Mouse (Mus musculus): ENCODE results near the gene Mgrn1. TPM values are rescaled to one million over a fixed set of nuclear protein-coding genes. Genes with fewer than 3 reads are reported as not detected.
A peak's percentile ranks its signal among the peaks of the same experiment; 100 is the strongest.

Gene Mgrn1
- polyA plus RNA-seq, 1 experiment from 2014 or later = 66.2 TPM

DNA sequence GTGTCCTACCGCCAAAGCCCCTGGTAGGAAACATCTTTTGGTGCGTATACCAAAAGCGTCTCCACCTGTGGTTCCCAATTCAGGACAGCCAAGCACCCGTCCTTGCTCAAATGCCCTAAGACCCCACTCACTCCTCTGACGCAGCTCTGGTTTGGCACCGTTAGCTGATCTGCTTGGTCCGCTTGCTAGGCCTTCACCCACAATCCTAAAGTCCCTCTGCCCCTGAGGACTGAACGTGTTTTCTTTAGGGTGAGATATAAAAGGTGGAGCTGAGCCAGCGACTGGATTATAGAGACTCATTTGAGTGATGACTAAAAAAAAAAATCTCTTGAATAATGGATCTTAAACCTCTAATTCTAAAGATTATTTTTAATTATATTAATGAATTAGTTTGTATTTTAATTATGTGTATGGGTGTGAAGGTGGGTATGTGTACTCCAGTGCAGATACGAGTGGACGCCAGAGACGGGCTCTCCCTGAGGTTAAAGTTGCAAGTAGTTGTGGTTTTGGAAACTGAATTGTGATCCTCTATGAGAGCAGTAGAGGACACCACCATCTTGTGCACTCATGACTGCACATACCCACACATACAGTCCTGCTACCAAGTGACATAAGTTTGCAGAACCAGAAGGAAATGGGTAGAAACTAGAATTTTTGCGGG, 78.8 kb downstream of the Mgrn1 start:
- Histone ChIP-seq H3K4me1 (peaks cover 28% of the 10 kb centered on the region), H3K27ac (peak overlapping the region; percentile 89), H3K9me3 (no peaks in the 10 kb centered on the region), H3K36me3 (replicated peaks) (peaks cover 7% of the 10 kb centered on the region), H3K4me3 (peak overlapping the region; percentile 97), H3K27me3 (ENCODE audit: poor library complexity, severe bottlenecking) (no peaks in the 10 kb centered on the region)
- DNase-seq (ENCODE audit: extremely low spot score, low spot score) = no peak
- 26% methylated on average over 13 of the region's 13 CpGs for WGBS

DNA sequence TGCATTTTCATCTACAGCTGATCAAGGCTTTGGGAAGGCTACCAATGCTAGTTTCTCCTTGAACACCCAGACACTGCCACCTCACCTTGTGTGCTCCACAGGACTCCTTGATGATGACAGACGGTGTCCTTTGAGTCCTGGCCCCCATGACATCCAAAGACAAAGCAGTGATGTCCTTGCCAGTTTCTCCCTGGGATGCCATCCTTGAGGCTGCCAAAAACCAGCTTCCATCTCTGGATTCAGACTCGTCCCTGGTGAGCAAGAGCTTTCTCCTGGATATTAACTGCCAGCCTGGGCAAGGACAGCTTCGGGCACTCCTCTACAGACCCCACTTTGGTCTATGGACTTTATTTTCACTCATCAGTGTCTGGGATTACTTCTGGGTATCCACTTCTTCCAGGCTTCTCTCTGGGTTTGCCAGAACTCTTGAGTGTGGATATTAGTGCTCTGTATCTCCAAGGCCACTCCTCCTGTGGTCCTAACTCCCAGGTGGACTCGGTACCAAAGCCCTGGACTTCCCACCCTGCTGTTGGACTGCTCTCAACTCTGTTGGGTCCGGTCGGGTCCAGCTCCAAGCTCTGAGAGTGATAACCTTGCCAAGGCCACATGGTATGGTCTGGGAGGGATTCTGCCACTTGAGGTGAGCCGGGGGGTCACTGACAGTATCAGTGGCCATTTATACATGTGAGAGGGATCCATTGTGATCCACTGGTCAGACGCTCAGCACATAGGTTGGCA, 79.5 kb downstream of the Mgrn1 start:
- Histone ChIP-seq H3K4me1 (peaks cover 28% of the 10 kb centered on the region), H3K4me3 (peak overlapping the region; percentile 97; the same call in 1 of the 2 replicates), H3K27me3 (ENCODE audit: poor library complexity, severe bottlenecking) (no peaks in the 10 kb centered on the region), H3K27ac (no peak overlapping the region), H3K9me3 (no peaks in the 10 kb centered on the region), H3K36me3 (replicated peaks) (peaks cover under 1% of the 10 kb centered on the region; the same call in 1 of the 2 replicates)
- DNase-seq (ENCODE audit: extremely low spot score, low spot score) = no peak
- 88% methylated on average over 8 of the region's 8 CpGs for WGBS

DNA sequence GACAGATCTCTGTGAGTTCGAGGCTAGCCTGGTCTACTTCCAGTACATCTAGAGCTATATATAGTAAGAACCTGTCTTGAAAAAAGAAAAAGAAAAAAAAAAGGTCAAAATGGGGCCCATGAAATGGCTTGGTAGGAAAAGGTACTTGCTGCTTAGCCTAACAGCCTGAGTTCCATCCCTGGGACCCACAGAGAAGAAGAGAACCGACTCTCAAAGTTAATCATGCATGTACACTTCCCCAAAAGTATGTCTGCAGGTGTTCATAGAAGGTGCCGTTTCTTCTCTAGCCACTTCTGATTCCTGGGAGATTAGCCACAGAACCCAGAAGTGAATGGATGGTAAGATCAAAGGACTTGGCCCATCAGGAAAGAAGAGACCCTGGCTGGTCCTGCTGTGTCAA, 82.4 kb downstream of the Mgrn1 start:
- H3K27me3 ChIP-seq (ENCODE audit: poor library complexity, severe bottlenecking) = no peaks in the 10 kb centered on the region
- no peak overlapping the region for H3K27ac ChIP-seq
- no peaks in the 10 kb centered on the region for H3K9me3 ChIP-seq
- no peaks in the 10 kb centered on the region for H3K36me3 ChIP-seq (replicated peaks)
- no peak for DNase-seq (ENCODE audit: extremely low spot score, low spot score)
- H3K4me3 ChIP-seq = no peak overlapping the region
- 89% methylated on average over 3 of the region's 3 CpGs for WGBS
- H3K4me1 ChIP-seq = peaks cover 14% of the 10 kb centered on the region

DNA sequence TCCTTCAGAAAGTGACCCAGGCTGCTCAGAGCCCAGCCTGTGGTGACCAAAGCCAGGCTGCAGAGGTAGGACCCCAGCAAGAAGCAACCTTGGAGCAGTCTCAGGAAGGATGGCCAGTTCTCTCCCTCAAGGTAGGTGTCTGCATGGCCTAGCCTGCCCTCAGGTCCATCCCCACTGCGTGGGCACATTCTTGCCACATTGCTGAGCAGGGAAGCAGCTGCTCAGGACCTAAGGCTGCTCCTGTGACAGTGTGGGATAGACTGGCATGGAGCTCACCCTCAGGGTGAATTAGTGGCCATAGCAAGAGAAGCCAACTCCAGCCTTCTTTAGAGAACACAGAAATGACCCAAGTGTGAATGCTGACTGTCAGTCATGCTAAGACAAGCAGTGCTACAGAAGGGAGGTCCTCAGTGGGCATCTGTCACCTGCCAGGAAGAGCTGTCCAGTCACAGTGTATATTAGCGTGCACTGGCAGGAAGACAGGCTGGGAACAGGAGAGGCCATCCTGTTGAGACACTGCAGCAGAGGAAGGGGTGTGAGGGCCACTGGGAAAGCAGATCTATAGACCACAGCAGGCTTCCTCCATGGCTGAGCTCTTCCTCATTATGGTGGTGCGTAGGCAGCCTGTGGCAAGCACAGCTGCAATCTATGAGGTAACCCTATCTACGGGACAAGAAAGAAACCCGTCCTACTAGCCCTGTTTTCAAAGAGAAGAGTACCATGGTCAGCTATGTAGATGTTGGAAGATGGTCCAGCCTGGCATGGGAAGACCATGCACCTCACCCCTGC, 83.2 kb downstream of the Mgrn1 start:
- H3K9me3 ChIP-seq = no peaks in the 10 kb centered on the region
- no peaks in the 10 kb centered on the region for H3K36me3 ChIP-seq (replicated peaks)
- no peaks in the 10 kb centered on the region for H3K27me3 ChIP-seq (ENCODE audit: poor library complexity, severe bottlenecking)
- no peak overlapping the region for H3K27ac ChIP-seq
- WGBS = 91% methylated on average over 5 of the region's 5 CpGs
- peaks cover 9% of the 10 kb centered on the region for H3K4me1 ChIP-seq
- no peak overlapping the region for H3K4me3 ChIP-seq
- no peak for DNase-seq (ENCODE audit: extremely low spot score, low spot score)

DNA sequence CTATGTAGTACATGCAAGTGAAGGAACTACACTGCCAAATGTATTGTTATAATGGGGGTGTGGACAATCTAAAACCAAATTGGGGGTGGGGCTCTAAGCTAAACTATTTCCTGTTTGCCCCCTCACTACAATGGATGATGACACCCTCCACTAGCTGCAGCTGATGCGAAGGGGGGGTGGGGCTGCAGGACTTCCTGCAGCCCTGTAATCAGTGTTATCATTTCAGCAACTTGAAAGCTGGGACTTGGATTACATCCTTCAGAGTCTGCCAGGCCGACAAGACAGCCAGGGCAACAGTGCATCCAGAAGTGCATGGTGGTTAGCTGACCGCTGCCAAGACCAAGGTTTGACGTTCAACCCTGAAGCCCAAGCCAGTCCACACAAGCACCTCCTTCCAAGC, 85.6 kb downstream of the Mgrn1 start:
- no peaks in the 10 kb centered on the region for H3K36me3 ChIP-seq (replicated peaks)
- DNase-seq (ENCODE audit: extremely low spot score, low spot score) = no peak
- no peak overlapping the region for H3K4me3 ChIP-seq
- 79% methylated on average over 4 of the region's 4 CpGs for WGBS
- H3K9me3 ChIP-seq = no peaks in the 10 kb centered on the region
- no peak overlapping the region for H3K27ac ChIP-seq
- no peaks in the 10 kb centered on the region for H3K27me3 ChIP-seq (ENCODE audit: poor library complexity, severe bottlenecking)
- no peaks in the 10 kb centered on the region for H3K4me1 ChIP-seq

DNA sequence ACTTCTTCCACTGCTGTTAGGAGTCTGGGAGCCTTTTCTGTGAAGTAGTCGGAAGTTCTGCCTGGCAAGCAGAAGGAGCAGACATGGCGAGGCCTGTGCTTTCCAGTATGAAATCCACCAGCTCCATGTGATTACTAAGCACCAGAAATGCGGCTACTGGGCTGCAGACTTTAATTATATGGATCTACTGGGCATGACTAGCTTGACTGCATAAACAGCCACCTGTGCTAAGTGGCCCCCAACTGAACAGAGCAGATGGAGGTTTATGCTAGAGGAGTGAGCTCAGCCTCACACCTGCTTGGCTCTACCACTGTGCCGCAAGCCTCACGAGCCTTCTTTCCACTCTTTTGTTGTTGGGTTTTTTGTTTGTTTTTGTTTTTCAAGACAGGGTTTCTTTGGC, 88.5 kb downstream of the Mgrn1 start:
- 87% methylated on average over 5 of the region's 5 CpGs for WGBS
- Histone ChIP-seq H3K4me3 (no peak overlapping the region), H3K4me1 (no peaks in the 10 kb centered on the region), H3K27ac (no peak overlapping the region), H3K36me3 (replicated peaks) (no peaks in the 10 kb centered on the region), H3K27me3 (ENCODE audit: poor library complexity, severe bottlenecking) (no peaks in the 10 kb centered on the region), H3K9me3 (no peaks in the 10 kb centered on the region)
- DNase-seq (ENCODE audit: extremely low spot score, low spot score) = no peak

DNA sequence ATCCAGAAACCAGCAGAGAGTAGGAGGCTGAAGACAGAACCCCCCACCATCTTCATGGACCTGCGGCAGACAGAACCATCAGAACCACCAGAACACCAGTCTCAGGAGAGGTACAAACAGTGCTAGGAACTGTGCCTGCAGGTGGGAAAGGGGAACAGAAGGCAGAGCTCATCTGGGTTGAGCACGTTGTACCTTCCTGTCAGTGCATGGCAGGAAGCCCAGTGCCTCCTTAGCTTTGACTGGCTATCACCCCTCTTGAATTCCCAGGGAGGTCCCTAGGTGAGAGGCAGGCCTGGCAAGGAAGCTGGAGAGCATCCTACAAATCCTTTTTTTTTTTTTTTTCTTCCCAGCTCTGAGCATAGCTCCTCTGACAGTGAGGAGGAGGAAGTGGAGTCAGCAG, 90.1 kb downstream of the Mgrn1 start:
- Histone ChIP-seq H3K4me1 (no peaks in the 10 kb centered on the region), H3K9me3 (no peaks in the 10 kb centered on the region), H3K27me3 (ENCODE audit: poor library complexity, severe bottlenecking) (no peaks in the 10 kb centered on the region), H3K36me3 (replicated peaks) (no peaks in the 10 kb centered on the region), H3K4me3 (no peak overlapping the region), H3K27ac (no peak overlapping the region)
- DNase-seq (ENCODE audit: extremely low spot score, low spot score) = no peak
- WGBS = 75% methylated on average over 2 of the region's 2 CpGs

DNA sequence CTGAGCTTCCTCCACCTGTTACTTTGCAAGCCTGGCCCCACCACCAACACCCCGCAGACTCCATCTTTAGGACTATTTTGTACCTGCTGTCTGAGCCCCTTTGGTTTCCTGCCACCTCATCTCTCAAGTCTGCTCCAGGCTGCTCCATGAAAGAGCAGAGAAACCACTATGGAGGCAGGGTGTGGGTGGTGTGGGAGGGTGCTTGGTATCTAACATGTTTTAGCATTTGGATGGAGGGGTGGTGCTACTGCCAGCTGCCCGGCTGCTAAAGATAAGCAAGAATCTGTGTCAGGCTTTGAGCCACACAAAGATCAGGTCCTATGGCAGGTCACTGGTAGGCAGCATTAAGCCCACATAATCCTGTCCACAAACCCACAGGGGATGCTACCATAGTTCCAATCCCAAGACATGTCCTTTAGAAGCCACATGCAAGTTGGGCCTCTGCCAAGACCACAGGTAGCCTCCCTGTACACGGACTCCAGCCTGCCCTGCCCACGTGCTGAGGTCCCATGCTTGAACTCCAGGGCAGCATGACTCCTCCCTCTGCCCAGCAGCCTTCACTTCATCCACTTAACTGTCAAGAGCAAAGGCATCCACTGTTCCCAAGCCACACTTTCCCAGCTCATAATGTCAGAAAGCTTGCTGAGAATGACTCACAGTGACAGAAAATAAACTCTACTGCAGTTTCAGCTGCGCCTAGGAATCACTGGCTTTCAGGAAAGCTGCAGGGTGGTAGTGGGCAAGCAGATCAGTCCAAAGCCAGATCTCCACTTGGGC, 92.4 kb downstream of the Mgrn1 start:
- Histone ChIP-seq H3K36me3 (replicated peaks) (no peaks in the 10 kb centered on the region), H3K9me3 (no peaks in the 10 kb centered on the region), H3K4me1 (no peaks in the 10 kb centered on the region), H3K27me3 (ENCODE audit: poor library complexity, severe bottlenecking) (no peaks in the 10 kb centered on the region), H3K4me3 (no peak overlapping the region), H3K27ac (no peak overlapping the region)
- no peak for DNase-seq (ENCODE audit: extremely low spot score, low spot score)
- WGBS = 80% methylated on average over 5 of the region's 5 CpGs

DNA sequence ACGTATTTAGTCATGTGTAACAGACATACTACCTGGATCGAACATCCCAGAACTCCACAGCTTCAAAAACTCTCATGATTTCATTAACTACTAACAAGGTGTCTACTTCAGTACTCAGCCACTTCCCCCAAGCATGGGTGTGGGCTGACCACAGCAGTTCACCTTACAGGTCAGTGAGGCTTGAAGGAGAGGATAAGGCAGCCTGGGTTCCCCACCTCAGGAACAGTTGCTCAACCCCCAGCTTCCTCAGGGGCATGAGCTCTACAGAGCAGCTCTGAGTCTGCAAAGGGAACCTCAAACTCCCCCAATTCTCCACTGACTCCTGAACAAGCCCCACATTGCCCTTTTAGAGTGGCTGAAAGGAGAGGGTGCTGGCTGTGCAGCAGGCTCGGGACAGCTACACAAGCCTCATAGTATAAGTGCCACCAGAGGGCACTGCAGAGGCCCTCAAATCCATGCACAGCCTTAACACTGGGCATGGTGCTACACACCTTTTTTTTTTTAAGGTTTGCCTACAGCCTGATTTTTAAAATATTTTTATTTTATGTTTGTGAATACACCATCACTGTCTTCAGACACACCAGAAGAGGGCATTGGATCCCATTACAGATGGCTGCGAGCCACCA, 93.8 kb downstream of the Mgrn1 start:
- no peaks in the 10 kb centered on the region for H3K4me1 ChIP-seq
- H3K4me3 ChIP-seq = no peak overlapping the region
- H3K36me3 ChIP-seq (replicated peaks) = no peaks in the 10 kb centered on the region
- H3K27ac ChIP-seq = no peak overlapping the region
- H3K9me3 ChIP-seq = no peaks in the 10 kb centered on the region
- no peak for DNase-seq (ENCODE audit: extremely low spot score, low spot score)
- 77% methylated on average over 4 of the region's 4 CpGs for WGBS
- no peaks in the 10 kb centered on the region for H3K27me3 ChIP-seq (ENCODE audit: poor library complexity, severe bottlenecking)

DNA sequence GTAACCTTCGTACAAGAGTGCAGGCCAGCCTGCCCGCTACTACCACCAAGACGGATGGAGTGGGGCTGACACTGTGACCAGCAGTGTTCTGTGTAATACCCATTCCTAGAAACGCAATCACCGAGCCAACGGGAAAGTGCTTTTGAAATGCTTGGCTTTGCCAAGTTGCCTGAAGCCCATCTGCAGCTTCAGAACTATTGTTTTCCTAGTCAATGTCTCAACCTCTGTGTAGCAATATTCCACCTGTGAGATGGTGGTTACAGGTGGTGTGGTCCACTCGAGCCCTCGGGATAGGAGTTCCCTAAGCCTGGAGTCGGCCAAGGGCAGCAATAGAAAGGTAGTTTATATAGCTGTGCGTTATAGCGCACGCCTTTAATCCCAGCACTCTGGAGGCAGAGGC, 98.7 kb downstream of the Mgrn1 start:
- WGBS = 93% methylated on average over 12 of the region's 12 CpGs
- no peaks in the 10 kb centered on the region for H3K9me3 ChIP-seq

More for the DNA sequence above, 98.7 kb downstream of the Mgrn1 start:
- no peaks in the 10 kb centered on the region for H3K4me1 ChIP-seq
- no peak for DNase-seq (ENCODE audit: extremely low spot score, low spot score)
- H3K4me3 ChIP-seq = no peak overlapping the region
- H3K36me3 ChIP-seq (replicated peaks) = no peaks in the 10 kb centered on the region
- no peaks in the 10 kb centered on the region for H3K27me3 ChIP-seq (ENCODE audit: poor library complexity, severe bottlenecking)
- H3K27ac ChIP-seq = no peak overlapping the region

Measured in forebrain, embryonic 10.5 days (tissue).